Mouse (Mus musculus): ENCODE results near the gene Ugt1a10.
"Not testable (repeated sequence)": the region's sequence is repeated elsewhere in the genome, so short reads cannot be mapped to it uniquely, and the experiment has no call there.

The Ugt1a10 gene

GRCm38 (mm10) chr1:88143966-88144675, 88.9 kb downstream of the Ugt1a10 start:
- DNase-seq: peak; percentile 20

DNA sequence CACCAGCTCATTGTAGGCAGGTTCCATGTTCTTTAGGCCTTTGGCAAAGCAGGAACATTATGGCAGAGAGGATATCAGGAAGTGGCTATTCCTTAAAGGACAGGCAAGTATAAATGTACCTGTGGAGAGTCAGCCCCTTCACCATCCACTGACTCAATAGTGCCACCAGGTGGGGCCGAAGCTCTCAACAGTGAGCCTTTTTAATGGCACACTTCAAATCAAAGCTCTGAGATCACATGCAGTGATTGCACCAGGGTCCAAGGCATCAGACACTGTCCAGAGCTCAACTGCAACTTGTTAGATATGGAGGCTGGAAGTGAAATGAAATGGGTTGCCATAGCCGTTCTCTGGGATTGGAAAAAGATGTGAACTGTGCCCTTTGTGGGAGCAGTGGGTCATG, 90.1 kb downstream of the Ugt1a10 start:
- not testable (repeated sequence) for DNase-seq

DNA sequence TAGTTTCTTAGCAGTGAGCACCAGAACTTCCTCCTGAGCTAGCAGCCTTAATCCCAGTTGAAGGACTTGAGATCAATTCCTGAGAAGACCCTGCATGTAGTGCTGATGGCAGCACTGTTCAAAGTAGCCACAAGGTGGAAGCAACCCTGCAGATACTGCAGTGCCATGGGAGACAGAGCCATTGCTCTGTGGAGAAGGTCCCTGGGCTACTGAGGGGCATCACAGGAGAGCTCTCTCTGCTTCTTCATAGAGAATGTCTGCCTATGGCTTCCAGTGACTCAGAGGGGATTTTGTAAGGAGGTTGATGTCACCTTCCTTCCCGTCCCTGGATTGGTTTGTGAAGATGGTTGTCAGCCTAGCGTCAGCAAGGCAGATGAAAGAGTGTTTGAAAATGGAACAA, 94.9 kb downstream of the Ugt1a10 start:
- not testable (repeated sequence) for DNase-seq

- DNase-seq: no peak
Observed at GRCm38 (mm10) chr1:88158430-88158829, 103.2 kb downstream of the Ugt1a10 start.

DNA sequence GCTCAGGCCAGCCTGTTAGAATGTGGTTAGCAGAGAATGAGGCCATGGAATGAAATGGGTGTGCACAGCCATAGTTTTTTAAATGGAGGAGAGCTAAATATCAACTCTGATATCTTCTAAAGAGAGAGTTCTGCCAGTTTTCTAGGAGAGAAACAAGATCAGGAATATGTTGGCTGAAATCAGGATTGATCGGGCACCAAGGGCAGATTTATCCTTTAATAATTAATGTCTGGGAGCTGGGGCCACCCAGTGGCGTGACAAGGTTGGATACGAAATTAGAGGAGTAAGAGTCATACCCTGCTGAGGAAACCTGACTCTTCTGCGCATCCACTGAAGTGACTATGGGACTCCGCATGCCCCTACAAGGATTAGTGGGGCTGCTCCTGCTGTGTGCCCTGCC, 110.5 kb downstream of the Ugt1a10 start, which contains the start of gene Ugt1a5:
TSS of gene Ugt1a5 (plus strand) at position 302 of the 400 bp plus-strand sequence.
- no peak for DNase-seq

- DNase-seq: not testable (repeated sequence)
Observed at GRCm38 (mm10) chr1:88172190-88172589, 117.0 kb downstream of the Ugt1a10 start.

DNA sequence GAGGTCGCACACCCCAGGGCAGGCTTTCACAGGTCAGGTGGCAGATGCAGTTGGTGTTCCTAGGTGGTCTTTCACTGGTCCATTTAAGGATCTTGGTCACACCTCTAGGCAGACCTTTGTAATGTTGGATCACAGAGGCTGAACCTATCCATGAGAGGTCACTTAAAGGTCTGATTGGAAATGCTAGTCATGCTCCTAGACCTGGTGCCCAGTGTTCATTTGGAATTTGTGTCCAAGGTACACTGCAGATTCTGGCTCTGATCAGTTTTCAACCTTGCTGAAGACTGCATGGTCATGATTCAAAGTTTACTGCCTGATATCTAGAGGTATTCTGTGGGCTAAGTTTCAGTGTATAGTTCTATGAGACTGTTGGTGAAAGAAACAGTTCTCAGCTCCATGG, 124.5 kb downstream of the Ugt1a10 start:
- no peak for DNase-seq

GRCm38 (mm10) chr1:88186325-88186935, 131.2 kb downstream of the Ugt1a10 start:
- no peak for DNase-seq

GRCm38 (mm10) chr1:88192136-88192535, 136.9 kb downstream of the Ugt1a10 start:
- no peak for DNase-seq

DNA sequence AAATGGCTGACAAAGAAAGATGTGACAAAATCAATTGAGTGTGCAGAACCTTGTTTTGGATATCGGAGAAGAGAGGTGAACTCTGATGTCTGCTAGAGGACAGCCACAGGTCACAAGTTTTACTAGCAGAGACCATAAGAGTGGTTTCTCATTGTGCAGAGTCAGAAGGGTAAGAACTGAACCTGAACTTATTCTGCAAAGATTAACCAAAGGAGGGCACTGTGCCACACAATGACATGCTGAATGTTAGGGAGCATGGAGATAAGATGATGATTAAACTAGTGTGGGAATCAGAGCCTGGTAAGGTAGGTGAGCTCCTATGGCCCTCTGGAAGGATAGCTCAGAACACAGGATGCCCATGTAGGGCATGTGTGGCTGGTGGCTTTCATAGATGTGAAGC, 140.5 kb downstream of the Ugt1a10 start:
- DNase-seq: no peak

- DNase-seq: no peak
Observed at GRCm38 (mm10) chr1:88197443-88197842, 142.3 kb downstream of the Ugt1a10 start.

- no peak for DNase-seq
Observed at GRCm38 (mm10) chr1:88199996-88200395, 144.8 kb downstream of the Ugt1a10 start.

- no peak for DNase-seq
Observed at GRCm38 (mm10) chr1:88200456-88200855, 145.3 kb downstream of the Ugt1a10 start, which contains the start of gene Ugt1a2. TSS of gene Ugt1a2 (plus strand) at chr1:88200601.

- DNase-seq: peak; percentile 90
Observed at GRCm38 (mm10) chr1:88205294-88205922, 150.2 kb downstream of the Ugt1a10 start, which contains the start of gene Dnajb3. TSS of gene Dnajb3 (minus strand) at chr1:88205782.

DNA sequence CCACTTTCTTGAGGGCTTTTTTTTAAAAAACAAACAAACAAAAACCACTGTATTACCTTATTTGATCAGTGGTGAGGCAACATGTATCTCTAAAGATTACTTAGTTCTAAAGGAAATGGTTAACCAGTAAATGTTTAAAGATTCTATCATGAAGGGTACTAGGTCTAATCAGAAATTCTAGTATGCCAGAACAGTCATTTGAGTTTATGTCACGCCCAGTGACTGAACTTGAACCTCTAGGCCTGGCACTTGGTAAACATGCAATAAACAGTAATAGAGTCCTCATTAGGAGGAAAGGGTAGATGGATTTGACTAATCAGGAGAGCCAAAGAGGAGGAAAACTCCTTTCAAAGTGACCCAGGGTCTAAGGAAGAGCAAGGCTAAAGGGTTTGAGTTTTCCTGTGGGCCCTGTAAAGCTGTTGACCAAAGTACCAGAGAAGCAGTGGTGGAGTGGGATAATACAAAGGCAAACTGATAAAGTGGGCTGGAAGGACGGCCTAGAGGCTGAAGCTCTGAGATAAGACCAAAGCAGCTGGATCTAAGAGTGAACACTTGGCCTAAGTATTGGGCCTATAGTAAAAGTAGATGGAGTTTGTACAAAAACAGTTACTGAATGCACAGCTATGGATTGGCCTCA, 151.8 kb downstream of the Ugt1a10 start:
- DNase-seq: no peak

DNA sequence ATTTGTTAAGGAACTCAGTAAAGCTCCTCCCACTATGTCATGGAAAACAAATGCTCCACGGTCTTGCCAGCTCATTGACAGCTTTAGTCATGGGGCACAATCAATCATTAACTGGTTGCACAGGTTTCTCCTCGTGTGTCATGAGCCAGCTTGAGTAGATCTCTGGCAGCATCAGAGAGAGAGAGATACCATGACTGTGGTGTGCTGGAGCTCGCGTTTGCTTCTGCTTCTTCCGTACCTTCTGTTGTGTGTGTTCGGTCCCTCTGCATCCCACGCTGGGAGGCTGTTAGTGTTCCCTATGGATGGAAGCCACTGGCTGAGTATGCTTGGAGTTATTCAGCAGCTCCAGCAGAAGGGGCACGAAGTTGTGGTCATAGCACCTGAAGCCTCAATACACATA, 156.6 kb downstream of the Ugt1a10 start, which contains the start of gene Ugt1a1:
TSS of gene Ugt1a1 (plus strand) at position 148 of the 400 bp plus-strand sequence.
- no peak for DNase-seq

- no peak for DNase-seq
Observed at GRCm38 (mm10) chr1:88212341-88213045, 157.3 kb downstream of the Ugt1a10 start.

DNA sequence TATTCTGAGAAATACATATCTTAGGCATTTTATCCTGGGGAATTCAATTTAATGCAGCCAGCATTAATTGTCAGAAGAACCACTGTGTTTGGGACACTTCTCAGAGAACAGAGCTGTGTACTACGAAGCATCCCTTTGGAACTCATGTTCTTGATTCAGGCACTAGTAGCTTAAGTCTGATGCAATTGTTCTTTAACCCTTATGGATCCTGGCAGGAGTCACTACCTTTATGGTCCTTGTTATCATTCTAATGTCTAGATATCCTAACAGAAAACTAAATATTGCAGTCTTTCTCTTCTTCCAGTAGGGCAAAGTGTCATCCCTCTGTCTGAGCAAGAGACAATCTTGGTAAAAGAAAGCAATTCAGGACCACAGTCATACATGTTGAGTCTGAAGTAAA, 157.9 kb downstream of the Ugt1a10 start:
- DNase-seq: no peak

GRCm38 (mm10) chr1:88213766-88214461, 158.7 kb downstream of the Ugt1a10 start:
- no peak for DNase-seq

DNA sequence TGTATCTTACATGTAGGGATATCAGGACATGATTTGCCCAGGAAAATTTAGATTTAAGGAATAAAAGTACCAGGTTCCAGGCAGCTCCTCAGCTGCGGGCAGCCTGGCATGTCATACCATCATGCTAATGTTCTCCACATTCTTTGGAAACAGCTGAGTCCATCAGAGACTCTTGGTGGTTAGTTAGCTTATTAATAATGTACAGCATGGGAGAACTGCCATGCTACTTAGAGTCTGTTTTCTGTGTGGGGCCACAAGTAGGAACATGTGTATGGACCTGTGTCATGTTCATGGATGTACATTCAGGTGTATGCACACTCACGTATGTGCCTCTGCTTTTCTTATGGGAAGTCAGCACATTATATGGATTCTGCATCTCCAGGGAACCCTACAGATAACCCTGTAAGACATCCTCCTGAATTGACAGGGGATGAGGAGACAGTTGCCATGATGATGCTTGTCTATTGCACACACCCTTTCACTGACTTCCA, 159.3 kb downstream of the Ugt1a10 start:
- DNase-seq: no peak

GRCm38 (mm10) chr1:88215466-88216380, 160.5 kb downstream of the Ugt1a10 start:
- no peak for DNase-seq
